Mouse (Mus musculus) MEL (cell line): ENCODE measurements around the gene Iqschfp.

Experiments used
- GATA1 ChIP-seq: IDR thresholded peaks from 2 replicates; pipeline ENCODE4 v1.6.1; 2011; ENCODE audit warnings: low read depth, low read length, improper control_type of control experiment
- MAZ ChIP-seq: IDR thresholded peaks from 2 replicates; pipeline ENCODE4 v1.6.1; 2012; ENCODE audit warnings: low read depth, mild to moderate bottlenecking, inconsistent platforms, low read length, improper control_type of control experiment
- MYC ChIP-seq: IDR thresholded peaks from 2 replicates; pipeline ENCODE4 v1.6.1; 2011; ENCODE audit warnings: low read depth, mild to moderate bottlenecking, low read length, improper control_type of control experiment, moderate library complexity
- POLR2AphosphoS2 ChIP-seq: IDR thresholded peaks from 2 replicates; pipeline ENCODE4 v1.6.1; 2011; ENCODE audit warnings: low read length, improper control_type of control experiment
- SMC3 ChIP-seq: IDR thresholded peaks from 2 replicates; pipeline ENCODE4 v1.6.1; 2011; ENCODE audit warnings: low read depth, low read length, improper control_type of control experiment

DNA sequence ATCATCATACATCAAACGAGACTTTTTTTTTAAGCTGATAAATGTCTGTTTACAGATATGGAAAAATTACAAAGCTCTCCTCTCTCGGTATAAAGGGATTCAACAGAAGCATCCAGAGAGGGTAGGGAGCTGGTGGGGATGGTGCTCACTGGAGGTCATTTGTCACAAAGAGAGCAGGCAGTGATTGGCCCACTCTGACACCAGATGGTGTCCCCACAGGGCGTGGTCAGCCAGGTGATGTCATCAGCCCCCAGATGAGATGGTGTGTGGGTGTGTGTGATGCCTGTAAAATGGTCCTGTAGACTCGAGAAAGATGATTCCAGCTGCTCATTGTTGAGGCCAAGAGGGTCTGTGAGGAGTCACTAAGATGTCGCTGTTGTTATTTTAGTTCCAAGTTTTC lies 727.1 kb downstream of the Iqschfp start:
- TF ChIP-seq GATA1 (no peak), MYC (no peak), SMC3 (no peak), MAZ (no peak), POLR2AphosphoS2 (no peak)
